Comparison of ENCODE assay signal across 23 mouse cellular contexts in genomic region chr12:36475269-36475668, GRCm38 (mm10).
"Had no signal": no experiment of that assay in that cellular context is flagged by ENCODE, and none has a peak within 500 bp of the region (broad histone marks: within the 10 kb centered on the region; RNA-seq: fewer than 3 reads in every experiment).

No protein-coding gene starts in this region.

- H3K4me1 ChIP-seq: hindbrain, embryonic 10.5 days; hindbrain, embryonic 12.5 days; liver, embryonic 12.5 days had no signal

- ATAC-seq: hindbrain, embryonic 16.5 days; inflammation-experienced regulatory T-cells, adult 6 months; liver, embryonic 12.5 days had no signal

- H3K9me3 ChIP-seq: heart, embryonic 10.5 days; heart, embryonic 12.5 days; hindbrain, embryonic 10.5 days; hindbrain, embryonic 12.5 days; limb, embryonic 10.5 days; limb, embryonic 12.5 days; liver, embryonic 12.5 days had no signal

- DNase-seq: gastrocnemius, adult 2 months; gastrocnemius, postnatal 10 days; gastrocnemius, postnatal 25 days; heart, adult 18-20 months; heart, postnatal 10 days; heart, postnatal 4 days; kidney, adult 11 months; kidney, adult 9 months; kidney, postnatal 14 days; kidney, postnatal 36 days; liver had no signal

- H3K4me2 ChIP-seq: heart, embryonic 12.5 days; hindbrain, embryonic 12.5 days; hindbrain, embryonic 14.5 days; limb, embryonic 12.5 days; liver, embryonic 12.5 days had no signal

- H3K9ac ChIP-seq: heart, embryonic 12.5 days; hindbrain, embryonic 12.5 days; hindbrain, embryonic 14.5 days; limb, embryonic 12.5 days; liver, embryonic 12.5 days; liver, embryonic 14.5 days had no signal

- H3K36me3 ChIP-seq: heart, embryonic 10.5 days; heart, embryonic 12.5 days; hindbrain, embryonic 10.5 days; hindbrain, embryonic 12.5 days; limb, embryonic 10.5 days; limb, embryonic 12.5 days; liver, embryonic 12.5 days had no signal

- H3K4me3 ChIP-seq: gastrocnemius, adult 2 months; heart, embryonic 10.5 days; heart, embryonic 12.5 days; hindbrain, embryonic 10.5 days; hindbrain, embryonic 12.5 days; left cerebral cortex, adult 2 months; limb, embryonic 10.5 days; limb, embryonic 12.5 days; liver, embryonic 12.5 days had no signal

- H3K27me3 ChIP-seq: heart, embryonic 12.5 days; hindbrain, embryonic 12.5 days; limb, embryonic 12.5 days; liver, embryonic 12.5 days had no signal

- H3K27ac ChIP-seq: gastrocnemius, adult 2 months; heart, embryonic 10.5 days; hindbrain, embryonic 10.5 days; hindbrain, embryonic 12.5 days; hindbrain, embryonic 14.5 days; left cerebral cortex, adult 2 months; limb, embryonic 10.5 days; limb, embryonic 12.5 days; liver, embryonic 12.5 days; liver, embryonic 14.5 days had no signal
